Mouse (Mus musculus) kidney, postnatal 0 days (tissue): ENCODE data around the gene Rnf113a1. TPM values are rescaled to one million over a fixed set of nuclear protein-coding genes. Genes with fewer than 3 reads are reported as not detected.
"Not testable (repeated sequence)": the region's sequence is repeated elsewhere in the genome, so short reads cannot be mapped to it uniquely, and the experiment has no call there.

Source experiments
- ATAC-seq: fragments of 200-750 bp; cut with Nextera tagmentation; replicated peaks from 2 replicates; pipeline ENCODE4 v1.8.0; 2017; ENCODE audit warnings: low read depth, moderate number of reproducible peaks, moderate TSS enrichment, moderate library complexity; ENCODE audit not compliant: low FRiP score
- DNase-seq: peaks from one replicate; pipeline ENCODE4 v3.0.0-alpha.2; 2016; ENCODE audit warnings: low spot score
- H3K27ac ChIP-seq: fragments of 300-500 bp; sonication (generic); 2 replicates; pipeline ENCODE4 v1.5.1; 2014; ENCODE audit warnings: mild to moderate bottlenecking
- H3K27me3 ChIP-seq: fragments of 300-500 bp; sonication (generic); 2 replicates; pipeline ENCODE4 v1.6.1; 2014; ENCODE audit warnings: low read length, mixed read lengths; ENCODE audit not compliant: insufficient read depth
- H3K36me3 ChIP-seq: fragments of 300-500 bp; sonication (generic); 2 replicates; pipeline ENCODE4 v1.6.1; 2014; ENCODE audit warnings: low read length, mixed read lengths; ENCODE audit not compliant: insufficient read depth
- H3K4me1 ChIP-seq: fragments of 300-500 bp; sonication (generic); replicated peaks from 2 replicates; pipeline ENCODE4 v1.6.1; 2014; ENCODE audit warnings: antibody characterized with exemption, low read length, mixed read lengths; ENCODE audit not compliant: insufficient read depth
- H3K4me2 ChIP-seq: fragments of 300-500 bp; sonication (generic); 2 replicates; pipeline ENCODE4 v1.6.1; 2014; ENCODE audit warnings: mild to moderate bottlenecking, low read length, moderate library complexity, mixed read lengths
- H3K4me3 ChIP-seq: fragments of 300-500 bp; sonication (generic); replicated peaks from 2 replicates; pipeline ENCODE4 v1.5.1; 2014; ENCODE audit warnings: low read depth, low read length
- H3K9ac ChIP-seq: fragments of 300-500 bp; sonication (generic); 2 replicates; pipeline ENCODE4 v1.6.1; 2014; ENCODE audit warnings: low read depth, low read length
- H3K9me3 ChIP-seq: fragments of 300-500 bp; sonication (generic); replicated peaks from 2 replicates; pipeline ENCODE4 v1.6.1; 2016; ENCODE audit warnings: low read length, inconsistent platforms, mixed read lengths
- CTCF ChIP-seq: IDR thresholded peaks from 2 replicates; pipeline ENCODE4 v1.5.1; 2016; ENCODE audit warnings: antibody characterized with exemption, low read depth, mild to moderate bottlenecking, moderate library complexity
- WGBS: fragments of 180-500 bp; shearing (Covaris S2); extraction: QIAGEN DNeasy Blood & Tissue Kit; methylation state at CpG from one replicate; pipeline ENCODE4 v1.1.7; 2014; 5-methylcytosine and 5-hydroxymethylcytosine counted together
- polyA plus RNA-seq: library from polyadenylated mRNA; unstranded; fragments of >200 nt; fragmentation: Nextera tagmentation; extraction: Ambion mirVana; gene quantifications from 2 replicates; pipeline ENCODE4 v1.2.1, GENCODE M21; 2015

Gene Rnf113a1
- polyA plus RNA-seq, 1 experiment from 2014 or later: 9.6 TPM

DNA sequence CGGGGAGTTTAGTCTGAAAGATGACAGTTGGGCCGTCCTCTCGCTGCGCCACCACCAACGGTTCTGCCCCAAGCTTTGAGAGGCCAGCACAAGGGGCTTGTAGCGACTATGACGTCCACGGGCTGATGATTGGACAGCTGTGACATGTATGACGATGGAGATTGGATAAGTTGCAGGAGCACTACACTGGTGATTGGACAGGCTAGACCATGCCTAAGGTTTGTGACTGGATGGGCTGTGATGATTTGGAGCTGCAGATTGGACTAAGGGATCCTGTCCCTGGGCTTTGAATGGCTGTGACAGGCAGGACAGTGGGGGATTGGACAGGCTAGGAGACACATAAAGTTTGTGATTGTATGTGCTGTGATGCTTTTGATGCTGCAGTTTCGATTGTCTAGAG lies 19.9 kb downstream of the Rnf113a1 start, which contains the start of gene Gm9:
Gm9 (minus strand) TSS at position 101 of the 400 bp plus-strand sequence.
- DNase-seq: no peak
- no peak for TF ChIP-seq CTCF
- no peaks in the 10 kb centered on the region for H3K36me3 ChIP-seq
- no peak within 1 kb of the TSS for H3K9ac ChIP-seq
- no peak within 1 kb of the TSS for H3K27ac ChIP-seq
- H3K4me3 ChIP-seq: no peak within 1 kb of the TSS
- H3K9me3 ChIP-seq: no peaks in the 10 kb centered on the region
- H3K4me2 ChIP-seq: no peak within 1 kb of the TSS
- H3K4me1 ChIP-seq: no peaks in the 10 kb centered on the region
- no peaks in the 10 kb centered on the region for H3K27me3 ChIP-seq
- 85% methylated on average over 10 of the region's 10 CpGs for WGBS
- ATAC-seq: no peak

DNA sequence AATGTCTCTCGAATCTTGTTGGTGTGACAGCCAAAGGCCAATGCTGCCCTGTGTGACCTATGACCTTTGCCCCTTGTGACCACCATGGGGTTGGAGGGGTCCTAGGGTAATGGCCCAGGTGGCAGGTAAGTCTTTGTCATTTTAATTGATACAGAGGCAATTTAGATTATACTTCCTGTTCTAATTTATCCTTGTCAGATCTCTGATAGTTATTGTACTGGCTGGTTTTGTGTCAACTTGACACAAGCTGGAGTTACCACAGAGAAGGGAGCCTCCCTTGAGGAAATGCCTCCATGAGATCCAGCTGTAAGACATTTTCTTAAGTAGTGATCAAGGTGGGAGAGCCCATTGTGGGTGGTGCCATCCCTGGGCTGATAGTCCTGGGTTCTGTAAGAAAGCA lies 31.1 kb downstream of the Rnf113a1 start, which contains the start of gene Rhox1:
Rhox1 (minus strand) TSS at position 101 of the 400 bp plus-strand sequence.
- WGBS: 92% methylated on average over 1 of the region's 1 CpGs
- ATAC-seq, H3K36me3 ChIP-seq, H3K27ac ChIP-seq, DNase-seq, H3K4me2 ChIP-seq, H3K4me1 ChIP-seq, H3K4me3 ChIP-seq, H3K27me3 ChIP-seq, H3K9ac ChIP-seq, H3K9me3 ChIP-seq: not testable (repeated sequence)

Other genes with a start within 250 kb of the Rnf113a1 start
- gene Sept6, start 199.5 kb upstream of the Rnf113a1 start, polyA plus RNA-seq: 12.3 and 13.1 TPM in 2 replicates
- 0.11 TPM in 1 of 2 replicates, not detected in the other for gene Sowahd, start 142.4 kb upstream of the Rnf113a1 start, polyA plus RNA-seq
- 703 and 903 TPM in 2 replicates for gene Rpl39, start 105.8 kb upstream of the Rnf113a1 start, polyA plus RNA-seq
- gene Upf3b, start 80.9 kb upstream of the Rnf113a1 start, polyA plus RNA-seq: 17.2 TPM in 2 replicates
- gene Nkap, start 64.5 kb upstream of the Rnf113a1 start, polyA plus RNA-seq: 12.1 and 12.8 TPM in 2 replicates
- not detected in 2 replicates for gene Akap14, start 22.4 kb upstream of the Rnf113a1 start, polyA plus RNA-seq
- 715 and 799 TPM in 2 replicates for gene Ndufa1, start 82 bp upstream of the Rnf113a1 start, polyA plus RNA-seq
- gene Gm9, start 19.8 kb downstream of the Rnf113a1 start, polyA plus RNA-seq: not detected in 2 replicates
- not detected in 2 replicates for gene Rhox1, start 31.0 kb downstream of the Rnf113a1 start, polyA plus RNA-seq
- not detected in 2 replicates for gene Rhox2a, start 53.7 kb downstream of the Rnf113a1 start, polyA plus RNA-seq
- gene Rhox3a, start 58.7 kb downstream of the Rnf113a1 start, polyA plus RNA-seq: not detected in 2 replicates
- not detected in 2 replicates for gene Rhox4a, start 74.1 kb downstream of the Rnf113a1 start, polyA plus RNA-seq
- gene Rhox3a2, start 188.8 kb downstream of the Rnf113a1 start, polyA plus RNA-seq: not detected in 2 replicates
- gene Rhox4a2, start 199.6 kb downstream of the Rnf113a1 start, polyA plus RNA-seq: not detected in 2 replicates
- gene Rhox2b, start 220.8 kb downstream of the Rnf113a1 start, polyA plus RNA-seq: not detected in 2 replicates
- gene Rhox4b, start 241.2 kb downstream of the Rnf113a1 start, polyA plus RNA-seq: not detected in 2 replicates